Mouse (Mus musculus) v-Abl transformed pro-B cells (cell line): ENCODE measurements around the gene Slc26a11.
"Not testable (repeated sequence)": the region's sequence is repeated elsewhere in the genome, so short reads cannot be mapped to it uniquely, and the experiment has no call there.

Experiments
- in situ Hi-C, 2 experiments: fragments of 400-800 bp; cut with MboI; formaldehyde crosslinking; loops; one replicate each; pipeline ENCODE4 v1.15.1; 2025; ENCODE audit not compliant: unreplicated experiment in 2 of 2

The Slc26a11 gene

DNA sequence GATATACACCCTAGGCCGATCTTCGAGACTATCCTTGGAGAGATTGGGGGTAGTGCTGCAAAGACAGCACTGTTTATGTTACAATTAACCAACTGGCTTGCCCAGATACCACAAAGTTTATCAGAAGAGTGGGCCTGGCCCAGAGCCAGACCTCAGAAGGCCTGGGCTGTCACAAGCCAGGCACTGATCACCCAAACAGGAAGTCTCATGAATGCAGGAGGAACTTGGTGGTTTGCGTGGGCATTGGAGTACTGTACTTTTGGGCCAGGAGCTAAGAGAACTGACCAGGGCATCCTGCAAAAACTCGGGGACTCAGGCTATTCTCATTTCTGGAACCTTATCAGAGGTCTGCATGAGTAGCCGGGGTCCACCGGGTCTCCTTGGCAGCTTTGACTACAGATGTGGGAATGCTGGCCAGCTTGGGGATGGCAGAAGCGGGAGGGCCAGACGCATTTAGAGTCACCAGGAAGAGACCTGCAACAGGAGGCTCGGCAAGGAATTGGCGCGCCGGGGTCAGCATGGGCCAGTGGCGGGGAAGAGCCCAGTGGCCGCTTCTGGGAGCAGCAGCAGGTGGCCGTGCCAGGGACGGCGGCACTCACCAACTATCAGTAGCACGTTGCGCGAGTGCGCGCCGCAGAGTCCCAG, 437 bp upstream of the Slc26a11 start:
- in situ Hi-C loops, result no loop called here

DNA sequence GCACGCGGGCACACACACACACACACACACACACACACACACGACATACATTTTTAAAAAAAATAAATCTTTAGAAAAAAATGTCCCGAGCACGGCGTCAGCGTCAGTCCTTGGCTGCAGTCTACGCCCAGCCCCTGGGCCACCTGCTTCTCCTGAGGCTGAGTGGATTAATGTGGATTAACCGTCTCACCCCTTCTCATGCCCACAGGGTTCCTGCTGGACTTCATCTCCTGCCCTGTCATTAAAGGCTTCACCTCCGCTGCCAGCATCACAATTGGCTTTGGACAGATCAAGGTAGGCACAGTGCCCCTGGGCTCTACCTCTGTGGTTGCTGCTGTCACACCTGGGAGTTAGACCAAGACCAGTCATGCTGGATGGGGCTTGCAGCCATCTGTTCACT, 3.7 kb downstream of the Slc26a11 start:
- in situ Hi-C loops, result no loop called here

GRCm38 (mm10) chr11:119362769-119363533, 7.6 kb downstream of the Slc26a11 start:
- in situ Hi-C loops, result no loop called here

DNA sequence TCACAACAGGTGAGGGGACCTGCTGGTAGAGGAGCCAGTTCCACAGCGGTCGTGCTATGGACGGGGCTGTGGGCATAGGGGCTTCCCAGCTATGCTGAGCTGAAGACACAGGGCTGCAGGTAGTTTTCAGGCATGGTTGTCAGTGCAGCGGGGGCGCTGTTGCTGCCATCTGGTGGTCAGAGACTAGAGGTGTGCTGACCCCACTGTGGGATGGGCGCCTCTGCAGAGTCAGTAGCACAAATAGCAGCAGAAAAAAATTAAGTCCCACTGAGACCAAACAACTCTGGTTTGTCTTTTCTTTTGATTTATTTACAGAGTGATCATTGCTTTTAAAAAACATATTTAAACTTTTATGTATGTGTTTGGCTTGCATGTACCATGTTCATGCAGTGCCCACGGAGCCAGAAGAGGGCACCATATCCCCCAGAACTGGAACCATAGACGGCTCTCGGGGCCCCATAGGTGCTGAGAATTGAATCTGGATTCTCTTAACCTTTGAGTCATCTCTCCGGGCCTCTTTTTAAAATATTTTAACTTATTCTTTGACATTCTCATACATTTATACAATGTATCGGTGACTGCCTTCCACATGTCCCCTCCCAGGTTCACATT, 8.3 kb downstream of the Slc26a11 start:
- in situ Hi-C loops, result no loop called here

DNA sequence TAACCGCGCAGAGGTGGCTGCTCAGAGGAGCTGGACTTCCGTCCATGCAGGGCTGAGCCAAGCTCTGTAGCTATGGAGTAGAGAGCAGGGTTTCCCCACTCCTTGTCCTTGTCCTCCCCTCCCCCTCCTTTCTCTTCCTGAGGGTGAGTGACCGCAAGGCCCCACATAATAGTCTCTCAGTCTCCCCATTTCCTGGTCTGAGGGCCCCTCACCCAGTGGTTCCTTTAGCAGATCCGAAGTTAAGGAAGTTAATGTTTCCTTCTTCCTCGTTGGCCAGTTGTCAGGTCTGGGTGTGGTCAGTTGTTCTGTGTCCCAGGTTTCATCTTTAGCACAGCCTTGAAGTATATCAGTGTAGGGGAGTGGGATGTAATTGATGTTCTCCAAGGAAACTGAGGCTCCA, 20.1 kb downstream of the Slc26a11 start:
- in situ Hi-C loops, result no loop called here

DNA sequence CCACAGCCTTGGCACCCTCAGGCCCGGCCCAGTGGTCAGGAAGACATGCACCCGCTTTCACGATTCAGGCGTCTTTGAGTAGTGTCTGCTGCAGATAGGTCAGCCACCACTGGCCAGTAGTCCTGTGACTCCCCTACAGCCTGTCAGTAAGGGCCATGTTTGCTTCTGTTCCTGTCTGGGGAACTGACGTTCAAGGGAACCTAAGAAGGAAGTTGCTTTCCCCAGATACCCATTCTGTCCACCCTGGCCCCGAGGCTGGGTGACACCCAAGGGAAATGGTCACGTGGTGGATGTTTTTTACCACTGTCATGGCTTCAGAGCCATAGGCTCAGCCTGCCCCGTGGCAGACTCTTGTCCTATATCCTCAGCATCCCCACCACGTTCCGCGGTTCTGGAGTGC, 22.0 kb downstream of the Slc26a11 start:
- in situ Hi-C loops, result no loop called here

DNA sequence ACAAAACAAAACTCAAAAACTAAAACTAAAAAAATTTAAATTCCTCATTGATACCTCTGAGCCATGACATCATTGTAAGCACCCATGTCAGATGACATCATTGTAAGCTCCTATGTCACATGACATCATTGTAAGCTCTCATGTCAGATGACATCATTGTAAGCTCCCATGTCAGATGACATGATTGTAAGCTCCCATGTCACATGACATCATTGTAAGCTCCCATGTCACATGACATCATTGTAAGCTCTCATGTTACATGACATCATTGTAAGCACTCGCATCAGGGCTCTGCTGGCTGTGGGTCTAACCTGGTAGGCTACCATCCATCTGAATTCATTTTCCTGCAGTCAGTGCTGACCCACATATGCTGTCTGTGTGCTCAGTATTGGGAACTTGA, 23.2 kb downstream of the Slc26a11 start:
- in situ Hi-C loops, result no loop called here

DNA sequence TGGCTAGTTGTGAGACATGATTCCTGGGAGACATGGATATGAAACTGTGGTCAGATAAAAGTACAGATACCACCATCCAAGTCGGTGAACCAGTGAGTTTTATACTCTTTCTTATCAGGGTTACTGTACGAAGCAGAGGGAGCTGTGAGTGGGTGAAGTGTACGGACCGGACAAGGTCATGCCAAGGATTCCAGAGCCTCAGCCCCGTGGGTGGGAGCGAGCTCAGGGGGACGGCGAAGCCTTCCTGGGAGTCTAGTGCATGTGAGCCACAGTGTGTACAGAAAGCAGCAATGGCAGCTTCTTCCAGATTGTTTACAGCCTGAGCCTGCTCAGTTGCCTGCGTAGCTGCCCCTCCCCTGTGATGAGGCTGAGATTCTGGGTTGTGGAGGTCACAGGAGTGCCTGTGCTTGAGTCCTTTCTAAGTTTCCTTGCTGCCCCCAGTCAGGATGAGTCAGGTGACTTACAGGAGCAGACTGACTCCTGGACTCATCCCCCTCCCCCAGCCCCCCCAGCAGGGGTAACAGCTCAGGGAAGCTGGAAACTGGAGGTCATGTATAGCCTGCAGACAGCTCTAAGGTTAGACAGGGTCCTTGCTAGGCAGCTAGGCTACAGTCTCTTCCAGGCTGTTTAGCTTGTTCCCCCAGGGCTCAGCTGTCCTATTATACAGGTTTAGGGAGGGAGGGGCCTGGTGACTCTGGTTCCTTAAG, 26.4 kb downstream of the Slc26a11 start:
- in situ Hi-C loops, result no loop called here

DNA sequence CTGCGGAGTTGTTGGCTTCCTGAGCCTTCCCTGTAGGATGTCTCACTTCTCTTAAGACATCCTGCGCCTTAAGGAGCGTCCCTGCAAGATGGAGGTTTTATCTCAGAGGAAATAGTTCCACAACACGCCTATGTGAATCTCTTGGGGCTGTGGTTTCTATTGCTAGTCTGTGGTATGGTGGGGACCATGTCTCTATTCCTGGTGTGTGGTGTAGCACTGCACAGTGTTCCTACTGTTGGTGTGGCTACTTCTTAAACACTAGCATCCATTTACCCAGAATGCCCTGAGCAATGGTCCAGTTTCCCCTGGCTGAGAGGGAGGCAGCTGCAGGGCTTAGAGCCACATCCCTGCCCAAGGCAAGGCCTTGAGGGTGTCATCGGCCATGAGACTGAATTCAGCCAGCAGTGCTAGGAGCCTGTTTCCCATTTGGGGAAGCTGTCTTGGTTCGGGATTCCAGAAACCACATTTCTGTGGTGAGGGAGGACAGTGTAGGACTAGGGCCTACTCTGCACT, 27.0 kb downstream of the Slc26a11 start:
- in situ Hi-C loops, result no loop called here

DNA sequence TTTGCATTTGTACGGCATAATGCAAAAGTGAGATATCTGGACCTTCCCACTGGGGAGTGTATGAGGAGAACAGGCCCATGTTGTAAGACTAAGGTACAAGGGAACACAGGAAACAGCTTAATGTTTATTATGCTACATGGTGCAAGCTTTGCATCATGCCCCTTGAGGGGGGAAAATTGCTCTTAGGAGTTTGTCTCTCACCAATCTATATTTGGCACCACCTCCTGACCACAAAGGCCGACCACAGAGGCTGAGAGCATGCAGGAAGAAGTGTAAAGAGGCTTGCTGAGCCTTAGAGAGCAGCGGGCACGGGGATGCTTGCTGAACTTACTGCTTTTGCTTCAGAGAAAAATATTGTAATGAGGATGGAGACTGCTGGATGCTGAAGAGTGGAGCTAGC, 29.5 kb downstream of the Slc26a11 start:
- in situ Hi-C loops, result no loop called here

- in situ Hi-C loops, result no loop called here
Measured at GRCm38 (mm10) chr11:119386306-119386705, 30.9 kb downstream of the Slc26a11 start.

DNA sequence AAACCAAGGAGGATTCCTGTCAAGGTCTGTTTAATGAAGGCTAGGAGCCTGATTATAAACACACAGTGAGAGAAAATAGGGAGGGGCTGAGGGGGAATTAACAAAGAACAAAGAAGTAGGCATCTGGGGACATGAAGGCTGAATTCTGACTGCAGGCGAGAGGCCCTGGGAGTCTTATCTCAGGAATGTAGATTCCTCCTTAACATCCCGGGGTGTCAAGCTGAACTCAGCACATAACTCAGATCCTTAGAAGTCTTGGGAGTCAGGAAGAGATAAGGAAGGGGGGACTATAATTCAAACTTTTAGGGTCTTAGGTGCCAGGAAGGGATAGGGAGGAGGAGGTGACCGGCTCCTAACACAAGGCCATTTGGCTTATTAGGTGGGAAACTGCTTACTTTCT, 31.9 kb downstream of the Slc26a11 start:
- in situ Hi-C loops, result not testable (repeated sequence)

DNA sequence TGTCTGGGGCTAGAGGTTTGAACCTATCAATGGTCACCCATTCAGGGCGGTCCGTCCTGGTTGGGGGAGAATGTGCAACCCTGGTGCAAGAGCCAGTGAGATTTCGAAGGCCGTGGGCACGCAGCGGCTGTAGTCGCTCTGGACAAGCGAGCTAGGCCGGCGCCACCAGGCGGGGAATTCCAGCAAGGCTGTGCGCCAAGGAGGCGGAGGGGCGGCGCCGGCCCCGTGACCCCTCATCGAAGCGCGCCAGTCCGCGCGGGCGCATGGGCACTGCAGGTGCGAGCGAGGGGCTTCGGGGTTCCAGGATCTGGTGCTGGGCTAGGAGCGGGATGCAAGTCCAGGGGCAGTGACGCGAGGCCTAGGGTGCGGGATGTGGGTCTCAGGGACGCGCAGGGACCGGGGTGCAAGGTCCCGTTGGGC, 34.5 kb downstream of the Slc26a11 start:
- in situ Hi-C loops, result no loop called here

GRCm38 (mm10) chr11:119390271-119391231, 35.2 kb downstream of the Slc26a11 start:
- in situ Hi-C loops, result no loop called here

GRCm38 (mm10) chr11:119391386-119392000, 36.1 kb downstream of the Slc26a11 start:
- in situ Hi-C loops, result no loop called here

DNA sequence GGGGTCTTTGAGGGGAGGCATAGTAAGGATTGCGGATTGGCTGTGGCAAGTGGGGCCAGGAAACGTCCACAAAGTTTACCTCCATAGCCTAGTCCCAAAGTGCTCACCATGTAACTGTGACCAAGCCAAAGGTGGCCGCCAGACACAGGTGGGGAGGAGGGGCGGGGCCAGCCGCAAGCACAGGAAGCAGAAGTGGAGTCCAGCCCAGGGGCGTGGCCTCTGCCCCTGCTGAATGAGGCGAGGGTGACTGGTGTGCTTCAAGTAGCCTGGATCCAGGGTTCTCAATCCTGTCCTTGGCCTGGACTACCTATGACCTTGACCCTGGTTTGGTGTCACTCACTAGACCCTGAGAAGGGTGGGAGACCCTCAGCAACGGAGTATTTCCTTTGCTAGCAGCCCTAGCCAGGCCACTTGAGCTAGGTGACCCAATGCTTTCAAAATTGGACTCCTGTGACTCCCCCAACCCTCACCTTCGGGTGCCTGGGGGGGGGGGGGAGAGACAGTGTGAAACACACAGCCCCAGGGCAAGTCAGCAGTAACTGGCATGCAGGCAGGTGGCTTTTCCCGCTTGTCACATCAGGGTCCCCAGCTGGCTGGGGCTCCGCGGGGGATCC, 36.8 kb downstream of the Slc26a11 start:
- in situ Hi-C loops, result no loop called here

GRCm38 (mm10) chr11:119392800-119393482, 37.6 kb downstream of the Slc26a11 start, which contains the start of gene Rnf213:
Gene Rnf213 (plus strand): TSS chr11:119393100.
- in situ Hi-C loops, result no loop called here

GRCm38 (mm10) chr11:119393483-119393804, 38.1 kb downstream of the Slc26a11 start:
- in situ Hi-C loops, result no loop called here

- in situ Hi-C loops, result no loop called here
Measured at GRCm38 (mm10) chr11:119394210-119394609, 38.9 kb downstream of the Slc26a11 start.
